Mouse (Mus musculus) heart, postnatal 0 days (tissue): ENCODE measurements around the gene Zfp652.

Source experiments
- CTCF ChIP-seq: IDR thresholded peaks from 2 replicates; pipeline ENCODE4 v1.5.1; 2016; ENCODE audit warnings: antibody characterized with exemption, control low read depth, low read depth
- EP300 ChIP-seq: IDR thresholded peaks from 2 replicates; pipeline ENCODE4 v1.6.1; 2016; ENCODE audit warnings: antibody characterized with exemption, low read depth

DNA sequence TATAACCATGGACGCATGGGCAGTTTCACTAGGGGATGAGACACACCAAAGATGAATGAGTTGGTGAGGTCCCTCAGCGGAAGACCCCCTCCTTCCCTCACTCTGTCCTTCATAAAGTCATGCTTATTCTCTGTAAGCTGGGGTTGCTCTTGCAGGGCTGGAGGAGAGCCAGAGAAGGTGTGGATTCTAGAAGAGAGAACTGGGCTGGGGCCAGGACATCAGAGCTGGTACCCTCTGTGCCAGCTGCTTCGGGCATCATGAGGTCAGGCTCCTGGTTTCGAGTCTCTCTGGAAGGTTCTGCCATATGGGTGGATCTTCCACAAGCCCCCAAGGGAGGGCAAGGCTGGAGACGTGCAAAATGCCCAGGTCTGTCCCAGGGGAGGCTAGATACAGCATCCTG, 13.9 kb upstream of the Zfp652 start:
- TF ChIP-seq EP300 (no peak), CTCF (no peak)
